Mouse (Mus musculus): ENCODE results near the gene Mcm3ap.

Gene Mcm3ap

GRCm38 (mm10) chr10:76496366-76496765 lies 27.6 kb downstream of the Mcm3ap start:
- DNase-seq, result no peak

GRCm38 (mm10) chr10:76497522-76497921 lies 28.8 kb downstream of the Mcm3ap start:
- DNase-seq, result no peak

GRCm38 (mm10) chr10:76504271-76504943 lies 35.7 kb downstream of the Mcm3ap start:
- DNase-seq, result no peak

GRCm38 (mm10) chr10:76505865-76506264 lies 37.1 kb downstream of the Mcm3ap start:
- DNase-seq, result no peak

- peak; percentile 74 to 92 for DNase-seq
Measured at GRCm38 (mm10) chr10:76512965-76513583, 44.3 kb downstream of the Mcm3ap start.

- no peak for DNase-seq
Measured at GRCm38 (mm10) chr10:76530922-76531321, 62.2 kb downstream of the Mcm3ap start.

- DNase-seq, result peak; percentile 98 to 99
Measured at GRCm38 (mm10) chr10:76531375-76531774, 62.6 kb downstream of the Mcm3ap start, which contains the start of gene Lss. Gene Lss (plus strand): TSS chr10:76531588.

GRCm38 (mm10) chr10:76531828-76532227 lies 63.1 kb downstream of the Mcm3ap start:
- DNase-seq, result no peak

GRCm38 (mm10) chr10:76535526-76535925 lies 66.8 kb downstream of the Mcm3ap start:
- no peak for DNase-seq

GRCm38 (mm10) chr10:76537619-76538018 lies 68.9 kb downstream of the Mcm3ap start:
- no peak for DNase-seq

GRCm38 (mm10) chr10:76541336-76542085 lies 72.8 kb downstream of the Mcm3ap start:
- DNase-seq, result no peak

- DNase-seq, result no peak
Measured at GRCm38 (mm10) chr10:76542636-76543375, 74.1 kb downstream of the Mcm3ap start.

GRCm38 (mm10) chr10:76546566-76546965 lies 77.8 kb downstream of the Mcm3ap start:
- no peak for DNase-seq

GRCm38 (mm10) chr10:76548218-76548617 lies 79.5 kb downstream of the Mcm3ap start:
- DNase-seq, result no peak

- peak; percentile 18 to 39 for DNase-seq
Measured at GRCm38 (mm10) chr10:76550458-76550857, 81.7 kb downstream of the Mcm3ap start.

GRCm38 (mm10) chr10:76551556-76551955 lies 82.8 kb downstream of the Mcm3ap start:
- no peak for DNase-seq

GRCm38 (mm10) chr10:76554061-76554460 lies 85.3 kb downstream of the Mcm3ap start:
- DNase-seq, result no peak

- DNase-seq, result no peak
Measured at GRCm38 (mm10) chr10:76561972-76562371, 93.2 kb downstream of the Mcm3ap start, which contains the start of gene Spatc1l. Gene Spatc1l (plus strand): TSS chr10:76562272.

Data from cerebellum, postnatal 14 days (tissue).